Mouse (Mus musculus) kidney, adult 8-10 months (tissue): ENCODE measurements around the gene Csnk1e.
A peak's percentile ranks its signal among the peaks of the same experiment; 100 is the strongest.
"Not testable (repeated sequence)": the region's sequence is repeated elsewhere in the genome, so short reads cannot be mapped to it uniquely, and the experiment has no call there.

Experiments used
- DNase-seq, 2 experiments: peaks; one replicate each; pipeline ENCODE4 v3.0.0; 2022

The Csnk1e gene

GRCm38 (mm10) chr15:79455106-79455810 lies at the start of gene Csnk1e:
TSS of gene Csnk1e (minus strand) at chr15:79455566.
- DNase-seq = peak; percentile 67 to 70

DNA sequence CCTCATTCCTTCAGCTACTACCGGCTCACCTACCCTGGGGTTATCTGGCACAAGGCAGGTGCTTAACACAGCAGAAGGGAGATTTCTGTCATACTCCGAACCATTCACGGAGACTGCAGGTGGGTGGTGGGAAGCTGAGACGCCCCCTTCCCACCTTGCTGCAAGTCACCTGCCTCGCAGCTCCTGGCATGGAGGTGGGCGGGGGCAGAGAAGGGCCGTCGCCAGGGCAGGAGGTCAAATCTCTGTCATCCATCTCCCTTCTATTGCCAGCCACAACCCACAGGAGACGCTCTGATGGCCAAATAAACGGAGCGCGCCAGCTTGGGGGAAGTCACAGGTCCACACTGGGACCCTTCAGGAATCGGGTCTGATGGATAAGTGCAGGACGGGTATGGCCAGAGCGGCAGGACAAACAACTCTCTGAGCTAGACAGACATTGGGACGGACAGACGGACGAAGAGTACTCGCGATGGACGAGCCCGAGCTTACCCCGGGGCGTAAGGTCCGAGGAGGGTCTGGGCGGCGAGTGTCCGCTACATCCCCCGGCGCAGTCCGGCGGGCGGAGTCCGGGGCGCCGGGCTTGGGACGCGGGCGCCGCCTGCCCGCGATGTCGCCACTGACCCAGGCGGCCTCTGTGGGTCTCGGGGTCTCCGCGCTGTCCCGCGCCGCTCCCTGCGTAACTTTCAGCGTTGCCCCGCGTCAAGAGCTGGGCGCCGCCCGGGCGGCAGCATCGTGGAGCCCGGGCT lies 49.5 kb upstream of the Csnk1e start, which contains the start of gene Kcnj4:
Kcnj4 (minus strand) TSS at position 535 of the 746 bp plus-strand sequence.
- DNase-seq = no peak

GRCm38 (mm10) chr15:79503438-79503837 lies 48.1 kb upstream of the Csnk1e start:
- no peak for DNase-seq

- DNase-seq = no peak
Observed at GRCm38 (mm10) chr15:79502891-79503341, 47.5 kb upstream of the Csnk1e start.

GRCm38 (mm10) chr15:79500110-79500509 lies 44.7 kb upstream of the Csnk1e start:
- no peak for DNase-seq

DNA sequence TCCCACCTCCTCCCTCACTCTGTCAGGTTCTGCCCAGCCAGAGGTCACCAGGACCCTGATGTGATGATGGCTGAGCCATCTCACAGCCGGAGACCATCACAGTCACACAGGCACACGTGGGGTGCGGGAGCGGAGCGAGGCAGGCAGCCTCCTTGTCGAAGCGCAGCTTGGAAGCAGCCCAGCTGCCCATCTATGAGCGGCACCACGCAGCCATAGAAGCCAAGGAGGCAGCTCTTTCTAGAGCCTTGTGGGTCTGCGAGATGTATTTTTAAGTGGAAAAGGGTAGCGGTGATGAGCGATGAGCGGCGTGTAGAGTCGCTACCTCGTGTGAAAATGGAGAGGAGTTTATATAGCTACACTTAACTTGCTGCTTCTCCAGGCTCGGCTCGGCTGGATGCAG lies 38.2 kb upstream of the Csnk1e start:
- DNase-seq = no peak

GRCm38 (mm10) chr15:79489463-79489862 lies 34.1 kb upstream of the Csnk1e start:
- DNase-seq = no peak

DNA sequence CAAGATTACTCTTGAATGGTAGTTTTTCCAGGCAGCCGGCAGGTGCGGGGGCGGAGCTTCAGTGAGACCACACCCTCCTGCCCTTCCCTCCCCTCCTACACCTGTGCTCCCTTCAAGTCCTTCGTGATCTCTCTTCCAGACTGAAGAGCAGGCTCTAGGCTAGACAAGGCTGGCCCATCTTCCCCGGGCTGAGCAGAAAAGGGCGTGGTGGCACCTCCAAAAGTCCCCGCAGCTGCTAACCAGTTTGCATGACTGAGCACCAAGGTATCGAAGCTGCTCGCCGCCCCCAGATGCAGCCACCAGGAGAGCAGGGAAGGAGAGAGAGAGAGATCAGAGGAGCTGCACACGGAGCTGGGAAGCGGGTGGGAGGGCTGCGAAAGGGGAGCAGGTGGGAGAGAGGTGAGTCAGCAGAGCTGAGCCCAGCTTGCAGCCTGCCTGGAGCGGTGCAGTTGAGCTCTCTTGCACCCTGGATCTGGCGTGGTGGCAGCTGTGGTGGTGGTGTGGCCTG lies 25.9 kb upstream of the Csnk1e start:
- no peak for DNase-seq

DNA sequence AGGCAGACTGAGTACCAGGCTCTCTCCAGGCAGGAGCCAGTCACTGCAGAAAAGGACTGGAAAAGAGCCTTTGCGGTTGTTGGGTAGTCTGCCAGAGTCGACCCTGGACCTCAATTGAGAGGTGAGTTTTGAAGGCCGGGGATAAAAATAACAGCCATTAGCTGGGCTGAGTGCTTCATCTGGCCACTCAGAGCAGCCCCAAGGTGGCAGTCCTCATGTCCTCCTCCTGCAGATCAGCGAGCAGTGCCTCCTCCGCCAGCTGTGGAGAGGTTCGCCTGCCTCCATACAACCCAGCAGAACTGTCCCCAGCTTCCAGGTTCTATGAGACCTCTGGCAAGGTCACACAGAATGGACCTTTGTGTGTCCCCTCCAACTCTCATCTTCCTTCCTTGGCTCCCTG lies 21.9 kb upstream of the Csnk1e start:
- DNase-seq = no peak

DNA sequence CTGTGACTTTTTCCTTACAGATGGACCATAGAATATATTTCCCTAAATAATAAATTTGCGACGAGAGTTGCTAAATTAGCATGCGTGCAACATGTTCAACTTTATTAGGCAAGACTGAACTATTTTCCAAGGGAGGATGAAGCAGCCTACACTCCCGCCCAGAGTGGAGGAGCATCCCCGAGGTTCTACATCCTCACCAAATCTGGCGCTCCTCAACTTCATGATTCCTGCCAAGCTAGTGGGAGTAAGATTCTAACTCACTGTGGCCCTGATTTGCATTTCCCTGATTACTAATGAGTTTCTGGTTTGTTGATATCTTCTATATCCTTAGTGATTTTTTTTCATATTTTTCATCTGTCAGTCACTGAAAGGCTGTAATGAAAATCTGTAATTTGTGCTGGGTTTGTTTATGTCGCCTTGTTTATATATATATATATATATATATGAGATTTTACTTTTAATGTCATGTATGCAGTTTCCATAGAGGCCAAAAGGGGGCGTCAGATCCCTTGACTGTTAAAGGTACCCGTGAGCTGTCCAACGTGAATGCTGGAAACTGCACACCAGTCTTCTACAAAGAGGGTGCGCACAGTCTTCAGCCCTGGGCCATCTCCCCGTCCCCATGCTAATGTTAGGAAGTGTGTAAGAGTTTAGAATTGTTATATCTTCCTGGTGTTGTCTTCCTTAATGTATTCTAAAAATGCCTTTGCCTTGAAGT lies 18.4 kb upstream of the Csnk1e start:
- no peak for DNase-seq

GRCm38 (mm10) chr15:79473042-79473441 lies 17.7 kb upstream of the Csnk1e start:
- DNase-seq = no peak

GRCm38 (mm10) chr15:79471095-79471494 lies 15.7 kb upstream of the Csnk1e start:
- no peak for DNase-seq

DNA sequence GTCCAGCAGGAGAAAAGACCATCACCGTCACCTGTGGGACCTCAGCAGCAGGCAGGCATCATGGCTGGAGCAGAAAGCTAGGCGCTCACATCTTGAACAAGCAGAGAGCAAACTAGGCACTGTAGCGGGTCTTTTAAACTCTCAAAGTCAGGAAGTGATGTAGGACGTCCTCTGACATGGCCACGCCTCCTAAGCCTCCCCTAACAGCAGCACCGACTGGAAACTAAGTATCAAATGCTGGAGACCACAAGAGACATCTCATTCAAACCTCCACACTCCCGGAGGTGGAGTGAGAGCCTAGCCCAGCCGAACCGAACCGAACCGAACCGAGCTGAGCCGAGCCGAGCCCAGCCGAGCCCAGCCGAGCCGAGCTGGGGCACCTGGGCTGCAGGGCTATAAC lies 15.2 kb upstream of the Csnk1e start:
- no peak for DNase-seq

DNA sequence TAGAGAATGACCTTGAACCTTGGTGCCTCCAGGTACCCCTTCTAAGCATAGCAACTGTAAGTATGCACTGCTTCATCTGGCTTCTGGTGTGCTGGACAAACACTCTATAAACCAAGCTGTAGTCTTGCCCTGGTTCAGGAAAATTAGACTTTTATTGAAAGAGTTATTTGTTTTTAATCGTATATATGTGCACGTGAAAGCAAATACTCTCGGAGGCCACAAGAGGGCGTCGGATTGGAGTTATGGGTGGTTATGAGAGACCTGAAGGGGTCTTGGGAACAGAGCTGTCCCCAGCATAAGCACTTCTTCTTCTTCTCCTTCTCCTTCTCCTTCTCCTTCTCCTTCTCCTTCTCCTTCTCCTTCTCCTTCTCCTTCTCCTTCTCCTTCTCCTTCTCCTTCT lies 14.2 kb upstream of the Csnk1e start:
- DNase-seq = no peak

DNA sequence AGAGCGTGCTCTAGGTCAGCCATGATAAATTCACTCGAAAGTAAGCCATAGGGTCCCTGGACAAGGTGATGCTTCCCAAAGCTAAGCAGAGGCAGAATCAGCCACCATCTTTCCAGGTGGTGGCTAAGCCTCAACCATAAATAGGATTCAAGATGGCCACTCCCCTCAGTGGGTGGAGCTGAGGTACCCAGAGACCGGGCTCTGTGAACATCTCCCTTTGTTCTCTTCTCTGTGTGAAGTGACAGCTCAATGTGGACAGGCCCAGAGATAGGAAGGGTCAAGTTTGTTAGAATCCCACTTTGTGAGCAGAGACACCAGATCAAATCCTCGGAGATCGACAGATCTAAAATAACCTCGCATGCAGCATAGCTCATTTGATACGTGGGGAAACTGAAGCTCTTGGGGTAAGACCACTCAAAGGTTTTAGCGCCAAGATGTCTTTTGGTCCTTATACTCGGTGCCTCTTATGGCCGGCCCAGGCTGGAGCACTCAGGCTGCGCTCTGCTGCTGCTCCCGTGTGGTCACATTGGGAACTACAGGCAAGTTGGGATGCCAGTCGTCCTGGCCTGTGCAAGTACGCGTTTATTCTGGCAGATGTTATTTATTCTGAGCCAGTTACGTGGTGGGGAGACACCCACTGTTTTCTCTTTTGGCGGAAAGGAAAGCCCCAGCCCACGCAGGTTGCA lies 11.4 kb upstream of the Csnk1e start:
- DNase-seq = peak; percentile 63 to 86

DNA sequence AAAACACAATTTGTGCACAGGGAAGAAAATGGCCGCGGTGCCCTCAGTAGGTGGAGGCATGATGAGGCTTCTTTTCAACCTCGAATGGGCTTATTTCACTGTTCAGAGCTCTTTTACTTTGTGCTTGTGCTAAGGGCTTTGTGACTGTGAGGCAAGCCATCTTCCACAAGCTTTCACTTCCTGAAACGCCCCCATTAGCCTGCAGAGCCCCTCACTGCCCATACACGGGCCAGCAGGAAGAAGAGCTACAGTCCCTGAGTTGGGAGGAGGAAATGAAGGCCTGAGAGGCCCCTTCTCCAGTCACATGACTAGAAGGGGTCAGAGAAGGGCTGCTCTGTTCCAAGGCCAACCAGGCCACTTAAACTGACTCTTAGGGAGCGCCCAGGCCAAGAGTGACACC lies 1.2 kb upstream of the Csnk1e start:
- no peak for DNase-seq

DNA sequence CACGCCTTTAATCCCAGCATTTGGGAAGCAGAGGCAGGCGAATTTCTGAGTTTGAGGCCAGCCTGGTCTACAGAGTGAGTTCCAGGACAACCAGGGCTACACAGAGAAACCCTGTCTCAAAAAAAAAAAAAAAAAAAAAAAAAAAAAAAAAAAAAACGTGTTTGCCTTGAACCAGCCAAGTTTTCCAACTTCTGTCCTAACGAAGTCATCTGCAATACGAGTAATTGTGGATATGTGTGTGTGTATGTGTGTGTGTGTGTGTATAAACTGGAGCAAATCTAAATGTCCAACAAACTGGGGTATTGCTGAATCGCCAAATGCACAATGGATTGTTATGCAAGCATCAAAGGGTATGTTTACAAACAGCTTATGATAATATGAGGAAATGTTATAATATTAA lies 738 bp upstream of the Csnk1e start:
- DNase-seq = not testable (repeated sequence)

DNA sequence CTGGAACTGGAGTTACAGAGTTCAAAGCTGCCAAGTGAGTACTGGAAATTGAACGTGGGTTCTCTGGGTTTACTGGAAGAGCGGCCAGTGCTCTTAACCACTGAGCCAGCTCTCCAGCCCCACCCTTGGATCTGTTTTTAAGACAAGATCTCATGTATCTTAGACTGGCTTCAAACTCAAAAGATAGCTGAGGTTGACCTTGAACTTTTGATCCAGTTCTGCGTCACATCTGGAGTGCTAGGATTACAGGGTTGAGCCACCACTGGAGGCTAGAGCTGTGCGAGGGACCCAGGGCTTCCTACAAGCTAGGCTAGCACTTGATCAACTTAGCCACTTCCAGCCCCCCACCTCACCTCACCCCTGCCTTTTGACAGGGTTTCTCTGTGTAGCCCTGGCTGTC lies 1.5 kb downstream of the Csnk1e start:
- no peak for DNase-seq

- DNase-seq = no peak
Observed at GRCm38 (mm10) chr15:79448041-79448440, 7.3 kb downstream of the Csnk1e start.

DNA sequence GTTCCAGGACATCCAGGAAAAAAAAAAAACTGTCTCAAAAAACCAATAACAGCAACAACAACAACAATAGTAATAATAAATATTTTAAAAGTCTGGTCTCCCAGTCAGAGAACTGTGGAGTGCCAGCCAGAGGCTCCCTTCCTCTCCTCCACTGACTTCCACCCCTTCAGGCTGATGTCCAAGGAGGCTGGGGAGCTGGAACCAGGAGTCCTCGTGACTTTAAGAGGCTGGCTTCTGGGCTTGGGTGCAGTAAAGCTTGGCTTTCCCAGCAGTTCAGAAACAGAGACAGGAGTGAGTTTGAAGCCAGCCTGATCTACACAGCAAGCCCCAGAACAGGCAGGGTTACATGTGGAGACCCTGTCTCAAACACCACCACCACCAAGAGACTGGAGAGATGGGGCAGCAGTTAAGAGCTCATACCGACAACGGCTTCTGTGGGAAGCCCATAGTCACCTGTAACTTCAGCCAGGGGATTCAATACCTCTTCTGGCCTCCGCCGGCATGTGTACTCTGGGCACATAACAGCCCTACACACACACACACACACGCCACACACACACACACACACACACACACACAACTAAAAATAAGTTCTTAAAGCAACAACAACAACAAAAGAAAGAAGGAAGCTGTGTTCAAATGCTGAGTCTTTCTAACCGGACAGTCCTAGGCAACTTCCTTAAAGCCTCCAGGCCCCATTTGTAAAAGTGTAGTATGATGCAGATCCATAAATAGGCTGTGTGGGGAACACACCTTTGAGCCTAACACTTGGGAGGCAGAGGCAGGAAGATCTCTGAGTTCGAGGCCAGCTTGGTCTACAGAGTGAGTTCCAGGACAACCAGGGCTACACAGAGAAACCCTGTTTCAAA lies 9.3 kb downstream of the Csnk1e start:
- no peak for DNase-seq

GRCm38 (mm10) chr15:79443856-79444410 lies 11.4 kb downstream of the Csnk1e start:
- DNase-seq = no peak
